Mouse (Mus musculus) neural tube, embryonic 11.5 days (tissue): ENCODE results near the gene Slc1a7. TPM values are rescaled to one million over a fixed set of nuclear protein-coding genes. Genes with fewer than 3 reads are reported as not detected.

Source experiments
- ATAC-seq: fragments of 200-750 bp; cut with Nextera tagmentation; 2 replicates; pipeline ENCODE4 v1.8.0; 2017; ENCODE audit warnings: moderate number of reproducible peaks, mild to moderate bottlenecking, moderate TSS enrichment, moderate library complexity; ENCODE audit not compliant: insufficient read depth, low FRiP score, low TSS enrichment
- DNase-seq: peaks from one replicate; pipeline ENCODE4 v3.0.0-alpha.2; 2015; ENCODE audit warnings: low spot score
- H3K27ac ChIP-seq: fragments of 300-500 bp; sonication (generic); 2 replicates; pipeline ENCODE4 v1.5.1; 2014; ENCODE audit warnings: low read depth, mild to moderate bottlenecking, low read length
- H3K27me3 ChIP-seq: fragments of 300-500 bp; sonication (generic); 2 replicates; pipeline ENCODE4 v1.6.1; 2014; ENCODE audit warnings: mild to moderate bottlenecking, low read length, mixed read lengths; ENCODE audit not compliant: control insufficient read depth, insufficient read depth
- H3K36me3 ChIP-seq: fragments of 300-500 bp; sonication (generic); 2 replicates; pipeline ENCODE4 v1.6.1; 2014; ENCODE audit warnings: mild to moderate bottlenecking, low read length, moderate library complexity, mixed read lengths; ENCODE audit not compliant: control insufficient read depth, insufficient read depth
- H3K4me1 ChIP-seq: fragments of 300-500 bp; sonication (generic); 2 replicates; pipeline ENCODE4 v1.6.1; 2014; ENCODE audit warnings: low read length, mixed read lengths; ENCODE audit not compliant: control insufficient read depth, insufficient read depth
- H3K4me2 ChIP-seq: fragments of 300-500 bp; sonication (generic); 2 replicates; pipeline ENCODE4 v1.6.1; 2014; ENCODE audit warnings: low read depth, mild to moderate bottlenecking, moderate library complexity
- H3K4me3 ChIP-seq: fragments of 300-500 bp; sonication (generic); 2 replicates; pipeline ENCODE4 v1.5.1; 2014; ENCODE audit warnings: low read depth, low read length
- H3K9ac ChIP-seq: fragments of 300-500 bp; sonication (generic); 2 replicates; pipeline ENCODE4 v1.6.1; 2014; ENCODE audit warnings: mild to moderate bottlenecking, low read length
- H3K9me3 ChIP-seq: fragments of 300-500 bp; sonication (generic); 2 replicates; pipeline ENCODE4 v1.6.1; 2016; ENCODE audit warnings: low read length; ENCODE audit not compliant: control insufficient read depth
- WGBS: fragments of 180-500 bp; shearing (Covaris S2); extraction: QIAGEN DNeasy Blood & Tissue Kit; methylation state at CpG from one replicate; pipeline ENCODE4 v1.1.7; 2014; 5-methylcytosine and 5-hydroxymethylcytosine counted together
- polyA plus RNA-seq: library from polyadenylated mRNA; unstranded; fragments of >200 nt; fragmentation: Nextera tagmentation; extraction: Ambion mirVana; gene quantifications from 2 replicates; pipeline ENCODE4 v1.2.1, GENCODE M21; 2014

Gene Slc1a7
- polyA plus RNA-seq, 1 experiment from 2014 or later = not detected

- no peaks in the 10 kb centered on the region for H3K9me3 ChIP-seq
- no peaks in the 10 kb centered on the region for H3K27me3 ChIP-seq
- no peak overlapping the region for H3K4me2 ChIP-seq
- H3K4me1 ChIP-seq = no peaks in the 10 kb centered on the region
- H3K36me3 ChIP-seq = no peaks in the 10 kb centered on the region
- no peak overlapping the region for H3K4me3 ChIP-seq
- DNase-seq = no peak
- no peak overlapping the region for H3K27ac ChIP-seq
- WGBS = 80% methylated on average over 3 of the region's 3 CpGs
- no peak overlapping the region for H3K9ac ChIP-seq
- no peak for ATAC-seq
These were observed 36.7 kb upstream of the Slc1a7 start for GRCm38 (mm10) chr4:107931453-107931852.

GRCm38 (mm10) chr4:107933239-107933638, 34.9 kb upstream of the Slc1a7 start:
- no peak for DNase-seq
- H3K4me1 ChIP-seq = no peaks in the 10 kb centered on the region
- H3K4me2 ChIP-seq = no peak overlapping the region
- no peak overlapping the region for H3K4me3 ChIP-seq
- H3K27ac ChIP-seq = no peak overlapping the region
- no peaks in the 10 kb centered on the region for H3K27me3 ChIP-seq
- no peaks in the 10 kb centered on the region for H3K36me3 ChIP-seq
- no peak overlapping the region for H3K9ac ChIP-seq
- no peaks in the 10 kb centered on the region for H3K9me3 ChIP-seq
- WGBS = 76% methylated on average over 8 of the region's 8 CpGs
- ATAC-seq = no peak

GRCm38 (mm10) chr4:107935254-107935653, 32.9 kb upstream of the Slc1a7 start:
- no peak overlapping the region for H3K4me3 ChIP-seq
- no peak for ATAC-seq
- H3K4me2 ChIP-seq = no peak overlapping the region
- no peak overlapping the region for H3K9ac ChIP-seq
- H3K27me3 ChIP-seq = no peaks in the 10 kb centered on the region
- DNase-seq = no peak
- no peaks in the 10 kb centered on the region for H3K4me1 ChIP-seq
- no peaks in the 10 kb centered on the region for H3K36me3 ChIP-seq
- 57% methylated on average over 3 of the region's 3 CpGs for whole genome bisulfite sequencing
- H3K27ac ChIP-seq = no peak overlapping the region
- H3K9me3 ChIP-seq = no peaks in the 10 kb centered on the region

GRCm38 (mm10) chr4:107937338-107937737, 30.8 kb upstream of the Slc1a7 start:
- Histone ChIP-seq H3K4me1 (no peaks in the 10 kb centered on the region), H3K27me3 (no peaks in the 10 kb centered on the region), H3K9me3 (no peaks in the 10 kb centered on the region), H3K36me3 (no peaks in the 10 kb centered on the region), H3K27ac (no peak overlapping the region), H3K4me2 (no peak overlapping the region), H3K9ac (no peak overlapping the region), H3K4me3 (no peak overlapping the region)
- DNase-seq = peak; percentile 63
- WGBS = 38% methylated on average over 6 of the region's 6 CpGs
- ATAC-seq = no peak

- no peak for ATAC-seq
- Histone ChIP-seq H3K9ac (no peak overlapping the region), H3K27me3 (no peaks in the 10 kb centered on the region), H3K4me1 (no peaks in the 10 kb centered on the region), H3K9me3 (no peaks in the 10 kb centered on the region), H3K36me3 (no peaks in the 10 kb centered on the region), H3K4me3 (no peak overlapping the region), H3K27ac (no peak overlapping the region), H3K4me2 (no peak overlapping the region)
- DNase-seq = no peak
- WGBS = 86% methylated on average over 2 of the region's 2 CpGs
These were observed 30.0 kb upstream of the Slc1a7 start for GRCm38 (mm10) chr4:107938124-107938523.

GRCm38 (mm10) chr4:107942741-107943140, 25.4 kb upstream of the Slc1a7 start:
- ATAC-seq (no peak), DNase-seq (no peak)
- Histone ChIP-seq H3K4me3 (no peak overlapping the region), H3K4me1 (no peaks in the 10 kb centered on the region), H3K27ac (no peak overlapping the region), H3K4me2 (no peak overlapping the region), H3K9ac (no peak overlapping the region), H3K36me3 (no peaks in the 10 kb centered on the region), H3K9me3 (no peaks in the 10 kb centered on the region), H3K27me3 (no peaks in the 10 kb centered on the region)
- 92% methylated on average over 7 of the region's 7 CpGs for WGBS

- H3K4me3 ChIP-seq = no peak overlapping the region
- DNase-seq = no peak
- no peak for ATAC-seq
- no peaks in the 10 kb centered on the region for H3K4me1 ChIP-seq
- H3K4me2 ChIP-seq = no peak overlapping the region
- no peaks in the 10 kb centered on the region for H3K9me3 ChIP-seq
- H3K36me3 ChIP-seq = no peaks in the 10 kb centered on the region
- H3K9ac ChIP-seq = no peak overlapping the region
- H3K27ac ChIP-seq = no peak overlapping the region
- H3K27me3 ChIP-seq = no peaks in the 10 kb centered on the region
- WGBS = 85% methylated on average over 2 of the region's 2 CpGs
These were observed 24.0 kb upstream of the Slc1a7 start for GRCm38 (mm10) chr4:107944141-107944540.

GRCm38 (mm10) chr4:107949918-107950317, 18.2 kb upstream of the Slc1a7 start:
- no peaks in the 10 kb centered on the region for H3K27me3 ChIP-seq
- 88% methylated on average over 4 of the region's 4 CpGs for WGBS
- H3K36me3 ChIP-seq = no peaks in the 10 kb centered on the region
- no peak overlapping the region for H3K9ac ChIP-seq
- no peak overlapping the region for H3K4me2 ChIP-seq
- no peaks in the 10 kb centered on the region for H3K9me3 ChIP-seq
- DNase-seq = no peak
- H3K4me3 ChIP-seq = no peak overlapping the region
- no peak for ATAC-seq
- no peak overlapping the region for H3K27ac ChIP-seq
- H3K4me1 ChIP-seq = no peaks in the 10 kb centered on the region

GRCm38 (mm10) chr4:107952845-107953244, 15.3 kb upstream of the Slc1a7 start:
- H3K4me3 ChIP-seq = no peak overlapping the region
- no peaks in the 10 kb centered on the region for H3K27me3 ChIP-seq
- DNase-seq (no peak), ATAC-seq (no peak)
- no peak overlapping the region for H3K27ac ChIP-seq
- no peak overlapping the region for H3K9ac ChIP-seq
- H3K4me2 ChIP-seq = no peak overlapping the region
- H3K36me3 ChIP-seq = no peaks in the 10 kb centered on the region
- no peaks in the 10 kb centered on the region for H3K4me1 ChIP-seq
- H3K9me3 ChIP-seq = no peaks in the 10 kb centered on the region
